Comparison of ENCODE assay signal across 8 mouse cellular contexts in the genomic region with DNA sequence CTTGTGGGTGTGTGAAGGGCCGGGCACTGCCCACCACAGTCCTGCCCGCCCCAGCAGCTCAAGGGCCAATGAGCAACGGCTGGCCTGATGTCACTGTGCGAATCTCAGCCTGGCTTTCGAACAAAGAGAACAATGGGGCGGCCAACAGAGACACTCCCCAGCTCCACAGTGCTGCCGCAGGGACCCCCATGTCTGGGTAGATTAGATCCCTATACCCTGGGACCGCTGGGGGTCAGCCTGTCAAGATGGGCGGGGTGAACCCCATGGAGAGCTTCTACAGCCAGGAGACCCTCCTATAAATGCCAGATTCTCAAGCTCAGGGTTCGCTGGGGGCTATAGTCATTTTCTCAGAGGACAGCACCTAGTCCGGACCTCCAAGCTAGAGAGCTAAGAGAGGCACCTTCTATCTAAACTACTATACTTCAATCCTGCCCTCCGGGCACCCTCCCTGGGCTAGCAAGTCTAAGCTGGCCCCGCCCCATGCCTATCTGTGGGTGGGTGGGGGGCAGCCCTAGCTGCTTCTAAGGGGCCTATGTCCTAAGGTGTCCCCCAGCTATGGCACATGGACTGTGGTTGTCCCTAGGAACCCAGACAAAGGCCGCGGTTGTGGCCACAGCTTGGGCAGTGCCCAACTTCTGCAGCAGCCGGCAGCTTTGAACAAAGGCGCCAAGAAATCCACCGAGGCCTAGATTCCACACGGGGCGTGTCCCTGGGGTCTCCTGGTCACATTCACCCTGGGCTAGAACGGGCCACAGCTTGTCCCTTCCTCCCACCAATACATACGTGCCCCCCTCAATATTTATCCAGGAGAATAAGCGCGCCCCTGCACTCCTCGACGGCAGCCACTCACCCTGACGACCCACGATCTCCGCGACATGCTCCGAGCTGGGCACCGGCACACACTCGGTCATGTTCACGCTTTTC. TPM values are rescaled to one million over a fixed set of nuclear protein-coding genes. Genes with fewer than 3 reads are reported as not detected.
DNase-seq lines count a peak whose midpoint lies in the region; ATAC-seq and TF ChIP-seq lines count a peak whose summit lies in the region.

No protein-coding gene starts in this region.

- H3K79me3 ChIP-seq in C2C12 (ENCODE audit: low read depth) = peaks cover 45% of the 10 kb centered on the region

- H3K4me2 ChIP-seq in embryonic facial prominence, embryonic 13.5 days = peak overlapping the region; percentile 92
- peak overlapping the region; percentile 90 for H3K4me2 ChIP-seq in intestine, embryonic 16.5 days (ENCODE audit: low read depth, low read length)

- peaks cover 63% of the 10 kb centered on the region for H3K79me2 ChIP-seq in C2C12 (ENCODE audit: control insufficient read depth, insufficient read depth)

- TF ChIP-seq CTCF in C2C12 (IDR thresholded peaks at IDR 0.05; ENCODE audit: control insufficient read depth, insufficient read depth, insufficient read length) = no peak

- peaks cover 51% of the 10 kb centered on the region for H3K36me3 ChIP-seq in C2C12 (ENCODE audit: control insufficient read depth, insufficient read depth)
- H3K36me3 ChIP-seq in embryonic facial prominence, embryonic 13.5 days = peaks cover 57% of the 10 kb centered on the region
- H3K36me3 ChIP-seq in intestine, embryonic 16.5 days (ENCODE audit: control insufficient read depth, insufficient read depth, low read length) = peaks cover 14% of the 10 kb centered on the region
- peaks cover 59% of the 10 kb centered on the region for H3K36me3 ChIP-seq in midbrain, embryonic 10.5 days

- peak overlapping the region; percentile 98 for H3K9ac ChIP-seq in embryonic facial prominence, embryonic 13.5 days
- peak overlapping the region; percentile 91 for H3K9ac ChIP-seq in intestine, embryonic 16.5 days (ENCODE audit: low read depth, low read length)

- ATAC-seq in embryonic facial prominence, embryonic 13.5 days (ENCODE audit: insufficient number of reproducible peaks, insufficient read depth, low FRiP score, low TSS enrichment, low read depth) = no peak
- peak; percentile 43 for ATAC-seq in intestine, embryonic 16.5 days

- H3ac ChIP-seq in C2C12 (ENCODE audit: control insufficient read depth, insufficient read length, low read depth) = peak overlapping the region; percentile 76

- H3K9me3 ChIP-seq in embryonic facial prominence, embryonic 13.5 days = no peaks in the 10 kb centered on the region
- no peaks in the 10 kb centered on the region for H3K9me3 ChIP-seq in intestine, embryonic 16.5 days (ENCODE audit: control insufficient read depth, low read length)
- H3K9me3 ChIP-seq in midbrain, embryonic 10.5 days (replicated peaks) = no peaks in the 10 kb centered on the region

- under 1% methylated on average over 34 of the region's 34 CpGs for WGBS in embryonic facial prominence, embryonic 13.5 days
- WGBS in intestine, embryonic 16.5 days = 2% methylated on average over 34 of the region's 34 CpGs
- 1% methylated on average over 34 of the region's 34 CpGs for WGBS in midbrain, embryonic 10.5 days

- H3K4me1 ChIP-seq in embryonic facial prominence, embryonic 13.5 days = peaks cover 41% of the 10 kb centered on the region
- H3K4me1 ChIP-seq in intestine, embryonic 16.5 days (ENCODE audit: control insufficient read depth, insufficient read depth, low read length) = peaks cover 38% of the 10 kb centered on the region
- peaks cover 55% of the 10 kb centered on the region for H3K4me1 ChIP-seq in midbrain, embryonic 10.5 days

- DNase-seq in cerebellum, postnatal 10 days = peak; percentile 77 to 78
- DNase-seq in cerebellum, adult 8-10 months = no peak
- peak; percentile 83 for DNase-seq in midbrain, embryonic 10.5 days (ENCODE audit: low spot score)
- DNase-seq in spleen, adult 12 weeks (ENCODE audit: low spot score) = no peak
- no peak for DNase-seq in thymus, postnatal 4 days

- no peaks in the 10 kb centered on the region for H3K27me3 ChIP-seq in C2C12 (ENCODE audit: control insufficient read depth, insufficient read depth, insufficient read length)
- H3K27me3 ChIP-seq in embryonic facial prominence, embryonic 13.5 days = no peaks in the 10 kb centered on the region
- H3K27me3 ChIP-seq in intestine, embryonic 16.5 days (replicated peaks; ENCODE audit: control insufficient read depth, insufficient read depth, low read length) = no peaks in the 10 kb centered on the region
- H3K27me3 ChIP-seq in midbrain, embryonic 10.5 days (ENCODE audit: low read depth, poor library complexity, severe bottlenecking) = no peaks in the 10 kb centered on the region

- H3K27ac ChIP-seq in embryonic facial prominence, embryonic 13.5 days = peak overlapping the region; percentile 92
- peak overlapping the region; percentile 82 for H3K27ac ChIP-seq in intestine, embryonic 16.5 days (ENCODE audit: low read length)
- H3K27ac ChIP-seq in midbrain, embryonic 10.5 days (replicated peaks) = peak overlapping the region; percentile 99

- H3K4me3 ChIP-seq in C2C12 (ENCODE audit: insufficient read depth, poor library complexity, severe bottlenecking) = peak overlapping the region; percentile 93
- H3K4me3 ChIP-seq in embryonic facial prominence, embryonic 13.5 days = peak overlapping the region; percentile 91
- H3K4me3 ChIP-seq in intestine, embryonic 16.5 days (ENCODE audit: low read length) = peak overlapping the region; percentile 83
- H3K4me3 ChIP-seq in midbrain, embryonic 10.5 days = peak overlapping the region; percentile 99

TF ChIP-seq in C2C12, 6 proteins besides CTCF, POLR2A, EP300 and RAD21:
- TF ChIP-seq MAX (IDR thresholded peaks at IDR 0.05) = peak; percentile 21
- TF ChIP-seq CEBPB (IDR thresholded peaks at IDR 0.05; ENCODE audit: low read depth) = no peak
- TF ChIP-seq MYOD1 (IDR thresholded peaks at IDR 0.05; ENCODE audit: control insufficient read depth, insufficient read length, low read depth) = no peak
- TF ChIP-seq FOSL1 (IDR thresholded peaks at IDR 0.05; ENCODE audit: insufficient read depth, low read length, poor library complexity, severe bottlenecking) = no peak
- TF ChIP-seq USF1 (IDR thresholded peaks at IDR 0.05; ENCODE audit: low read depth) = no peak

RNA-seq across cellular contexts. Expression of a gene that starts 1.4 kb away (rescaled TPM):
- 37.4 TPM for polyA plus RNA-seq in C2C12 (2012; fragmentation: generic; extraction: Trizol)
- 8.9 and 10.4 TPM in 2 replicates for polyA plus RNA-seq in embryonic facial prominence, embryonic 13.5 days (2015; fragmentation: Nextera tagmentation; extraction: Ambion mirVana)
- 1.9 and 2.7 TPM in 2 replicates for polyA plus RNA-seq in intestine, embryonic 16.5 days (2015; fragmentation: Nextera tagmentation; extraction: Ambion mirVana)
- polyA plus RNA-seq in midbrain, embryonic 10.5 days (2016; fragmentation: Nextera tagmentation; extraction: Ambion mirVana) = 6.3 and 6.4 TPM in 2 replicates

RNA-seq across cellular contexts. Expression of a gene that starts 13.3 kb away (rescaled TPM):
- polyA plus RNA-seq in C2C12 (2012; fragmentation: generic; extraction: Trizol) = 326 TPM
- 263 and 297 TPM in 2 replicates for polyA plus RNA-seq in embryonic facial prominence, embryonic 13.5 days (2015; fragmentation: Nextera tagmentation; extraction: Ambion mirVana)
- polyA plus RNA-seq in intestine, embryonic 16.5 days (2015; fragmentation: Nextera tagmentation; extraction: Ambion mirVana) = 133 and 144 TPM in 2 replicates
- polyA plus RNA-seq in midbrain, embryonic 10.5 days (2016; fragmentation: Nextera tagmentation; extraction: Ambion mirVana) = 338 and 351 TPM in 2 replicates

RNA-seq across cellular contexts. Expression of a gene that starts 20.6 kb away (rescaled TPM):
- polyA plus RNA-seq in C2C12 (2012; fragmentation: generic; extraction: Trizol) = 1,025 TPM
- 447 and 479 TPM in 2 replicates for polyA plus RNA-seq in embryonic facial prominence, embryonic 13.5 days (2015; fragmentation: Nextera tagmentation; extraction: Ambion mirVana)
- 1,179 and 1,252 TPM in 2 replicates for polyA plus RNA-seq in intestine, embryonic 16.5 days (2015; fragmentation: Nextera tagmentation; extraction: Ambion mirVana)
- 610 and 635 TPM in 2 replicates for polyA plus RNA-seq in midbrain, embryonic 10.5 days (2016; fragmentation: Nextera tagmentation; extraction: Ambion mirVana)

RNA-seq across cellular contexts. Expression of a gene that starts 29.8 kb away (rescaled TPM):
- not detected for polyA plus RNA-seq in C2C12 (2012; fragmentation: generic; extraction: Trizol)
- polyA plus RNA-seq in embryonic facial prominence, embryonic 13.5 days (2015; fragmentation: Nextera tagmentation; extraction: Ambion mirVana) = 1.8 and 2.6 TPM in 2 replicates
- polyA plus RNA-seq in intestine, embryonic 16.5 days (2015; fragmentation: Nextera tagmentation; extraction: Ambion mirVana) = 0.39 and 0.64 TPM in 2 replicates
- polyA plus RNA-seq in midbrain, embryonic 10.5 days (2016; fragmentation: Nextera tagmentation; extraction: Ambion mirVana) = 0.12 and 0.32 TPM in 2 replicates

RNA-seq across cellular contexts. Expression of a gene that starts 37.9 kb away (rescaled TPM):
- polyA plus RNA-seq in C2C12 (2012; fragmentation: generic; extraction: Trizol) = 18.3 TPM
- polyA plus RNA-seq in embryonic facial prominence, embryonic 13.5 days (2015; fragmentation: Nextera tagmentation; extraction: Ambion mirVana) = 3.2 and 4.3 TPM in 2 replicates
- 28.2 and 37.2 TPM in 2 replicates for polyA plus RNA-seq in intestine, embryonic 16.5 days (2015; fragmentation: Nextera tagmentation; extraction: Ambion mirVana)
- 0.48 and 0.91 TPM in 2 replicates for polyA plus RNA-seq in midbrain, embryonic 10.5 days (2016; fragmentation: Nextera tagmentation; extraction: Ambion mirVana)

Comparison
In these comparisons a context has a peak if more than half of its experiments do, and no peak if none do; other contexts are left out.
1. DNase-seq: peak in cerebellum, postnatal 10 days (2 of 2) and midbrain, embryonic 10.5 days (single experiment); none in cerebellum, adult 8-10 months (single experiment), spleen, adult 12 weeks (single experiment) and thymus, postnatal 4 days (single experiment).
2. Peak in every context shown above with its lines, with median percentiles within 50 percentile points of each other: H3K4me3 ChIP-seq and H3K27ac ChIP-seq.